Mouse (Mus musculus) lung, adult 18-20 months (tissue): ENCODE results near the gene Pla2g2e.
"Not testable (repeated sequence)": the region's sequence is repeated elsewhere in the genome, so short reads cannot be mapped to it uniquely, and the experiment has no call there.

Source experiments
- DNase-seq, 2 experiments: peaks; one replicate each; pipeline ENCODE4 v3.0.0; 2022; ENCODE audit warnings: mixed read lengths in 2 of 2

Gene Pla2g2e

DNA sequence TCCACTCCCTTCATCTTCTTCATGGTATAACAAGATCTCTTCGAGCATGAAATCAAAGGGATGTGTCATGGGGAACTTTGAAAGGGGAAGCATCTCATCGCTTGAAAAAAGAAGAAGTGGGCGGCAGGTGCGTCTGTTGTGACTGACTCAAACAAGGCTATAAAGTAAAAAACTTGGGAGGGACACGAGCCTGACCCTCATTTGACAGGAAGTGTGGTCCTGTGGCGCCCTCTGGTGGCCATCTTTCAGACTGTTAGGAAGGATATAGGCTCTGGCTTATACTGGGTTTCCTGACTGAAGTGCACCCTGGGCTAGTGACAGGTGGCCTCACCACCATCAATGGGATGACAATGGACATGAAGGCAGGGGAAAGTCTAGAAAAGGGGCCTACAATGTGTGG, 6.5 kb downstream of the Pla2g2e start:
- peak; percentile 74 to 78 for DNase-seq

- no peak for DNase-seq
Measured at GRCm38 (mm10) chr4:138889165-138889564, 11.4 kb downstream of the Pla2g2e start.

DNA sequence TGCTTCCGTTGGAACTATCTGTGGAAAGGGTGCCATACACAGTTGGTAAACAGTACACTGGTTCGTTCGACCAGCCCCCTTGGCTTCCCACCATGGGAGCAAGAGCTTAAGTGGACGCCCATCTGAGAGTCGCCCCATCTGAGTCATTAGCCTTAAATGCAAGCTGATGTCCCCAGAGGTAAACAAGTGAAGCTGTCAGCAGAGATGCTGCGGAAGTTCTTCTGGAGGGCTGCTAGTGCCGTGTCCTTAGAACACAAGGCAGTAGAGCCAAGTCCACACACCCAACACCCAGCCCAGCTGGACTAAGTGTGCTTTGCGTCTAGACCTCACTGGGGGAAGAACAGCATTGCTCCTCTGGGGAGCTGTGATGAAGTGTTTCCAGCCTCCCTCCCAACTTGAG, 11.9 kb downstream of the Pla2g2e start:
- no peak for DNase-seq

GRCm38 (mm10) chr4:138892655-138893054, 14.9 kb downstream of the Pla2g2e start:
- peak; percentile 68 to 86 for DNase-seq

DNA sequence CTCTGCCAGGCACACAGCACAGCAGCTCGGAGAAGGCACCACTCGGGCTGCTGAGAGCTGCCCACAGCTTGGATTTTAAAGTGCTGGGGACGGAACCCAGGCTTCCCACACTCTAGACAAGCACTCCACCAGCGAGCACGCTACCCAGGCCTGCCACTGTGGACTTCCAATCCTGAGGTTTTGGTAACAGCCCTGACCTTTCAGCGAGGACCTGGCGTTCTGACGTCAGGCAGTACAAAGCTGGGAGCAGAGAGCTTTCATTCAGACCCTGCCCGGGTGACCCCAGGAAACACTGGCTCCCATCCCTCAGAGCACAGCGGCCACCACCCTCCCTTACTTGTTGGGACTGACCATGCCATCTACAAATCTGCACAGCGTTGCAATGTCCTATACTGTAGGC, 16.0 kb downstream of the Pla2g2e start:
- not testable (repeated sequence) for DNase-seq

GRCm38 (mm10) chr4:138899361-138899760, 21.6 kb downstream of the Pla2g2e start:
- no peak for DNase-seq

DNA sequence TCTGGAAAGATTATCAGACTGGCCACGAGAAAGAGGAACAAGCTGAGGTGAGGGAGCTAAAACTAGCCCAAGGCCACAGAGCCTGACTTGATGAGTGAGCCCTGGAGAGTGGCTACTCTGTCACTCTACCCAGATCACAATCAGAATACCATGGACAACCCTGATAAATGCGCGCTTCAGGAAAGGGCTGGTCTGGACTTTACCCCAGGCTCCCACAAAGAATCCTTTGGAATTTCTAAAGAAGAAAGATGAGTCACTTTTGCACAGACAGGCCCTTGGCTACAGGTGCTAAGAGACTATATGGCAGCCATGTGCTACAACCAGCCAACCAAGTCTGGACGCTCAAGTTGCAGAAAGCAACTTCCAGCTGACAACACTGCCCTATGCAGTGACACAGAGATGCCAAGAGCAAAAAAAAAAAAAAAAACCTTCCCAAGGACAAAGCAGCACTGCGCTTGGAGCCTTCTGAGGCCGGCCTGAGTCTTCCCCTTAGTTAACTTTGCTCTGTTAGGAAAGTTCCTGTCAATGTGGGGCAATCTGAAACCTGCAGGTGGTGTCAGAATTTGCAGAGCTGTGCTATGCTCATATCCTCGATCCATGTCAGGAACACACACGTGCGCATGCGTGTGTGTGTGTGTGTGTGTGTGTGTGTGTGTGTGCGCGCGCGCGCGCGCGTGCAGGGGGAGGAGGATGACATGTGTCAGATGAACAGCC, 28.0 kb downstream of the Pla2g2e start:
- no peak for DNase-seq

DNA sequence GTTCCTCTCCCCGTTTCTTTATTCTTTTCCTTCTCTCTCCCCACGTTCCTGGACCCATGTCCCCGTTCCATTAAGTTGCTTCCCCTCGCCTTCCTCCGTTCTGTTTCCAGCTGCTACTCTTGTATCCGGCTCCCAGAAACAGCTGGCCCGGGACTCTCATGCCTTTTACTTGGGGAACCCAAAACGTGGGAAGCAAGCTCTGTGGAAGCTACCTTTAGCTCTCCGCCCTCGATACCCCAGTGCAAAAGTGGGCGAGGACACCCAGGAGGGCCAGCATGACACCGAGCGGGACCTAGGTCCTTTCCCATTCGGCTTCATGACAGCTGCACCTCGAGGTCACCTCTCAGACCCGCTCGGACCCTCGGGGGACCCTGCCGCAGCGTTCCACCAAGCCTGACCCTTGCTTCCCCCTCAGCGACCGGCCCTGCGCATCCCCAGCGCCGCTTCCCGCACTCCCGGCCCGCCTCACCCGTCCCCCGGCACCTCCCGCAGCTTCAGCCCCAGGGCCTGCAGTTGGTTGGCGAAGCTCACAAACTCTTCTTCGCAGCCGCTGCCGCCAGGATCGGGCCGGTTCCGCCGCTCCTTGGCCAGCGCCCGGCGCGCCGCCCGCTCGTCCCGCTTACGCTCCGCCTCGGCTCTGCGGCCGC, 35.5 kb downstream of the Pla2g2e start:
- peak; percentile 22 to 24 for DNase-seq

- peak; percentile 95 to 96 for DNase-seq
Measured at GRCm38 (mm10) chr4:138913797-138914196, 36.1 kb downstream of the Pla2g2e start, which contains the start of gene Otud3. Otud3 (minus strand) TSS chr4:138913945.

DNA sequence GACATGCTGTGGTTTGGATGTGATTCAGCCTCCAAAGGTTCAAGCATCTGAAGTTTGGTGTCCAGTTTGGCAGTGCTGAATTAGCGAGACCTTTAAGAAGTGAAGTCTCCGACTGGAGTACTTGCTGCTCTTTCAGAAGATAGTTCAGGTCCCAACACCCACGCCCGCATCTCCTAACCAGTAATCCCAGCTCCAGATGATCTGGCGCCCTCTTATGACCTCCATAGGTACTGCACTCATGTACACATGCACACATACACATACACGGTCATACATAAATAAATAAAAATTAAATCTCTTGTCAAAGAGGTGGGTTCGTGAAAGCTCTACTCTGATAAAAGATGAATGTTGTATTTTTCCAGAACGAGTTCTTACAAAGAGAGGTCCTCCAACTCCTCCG, 39.5 kb downstream of the Pla2g2e start:
- DNase-seq = no peak

DNA sequence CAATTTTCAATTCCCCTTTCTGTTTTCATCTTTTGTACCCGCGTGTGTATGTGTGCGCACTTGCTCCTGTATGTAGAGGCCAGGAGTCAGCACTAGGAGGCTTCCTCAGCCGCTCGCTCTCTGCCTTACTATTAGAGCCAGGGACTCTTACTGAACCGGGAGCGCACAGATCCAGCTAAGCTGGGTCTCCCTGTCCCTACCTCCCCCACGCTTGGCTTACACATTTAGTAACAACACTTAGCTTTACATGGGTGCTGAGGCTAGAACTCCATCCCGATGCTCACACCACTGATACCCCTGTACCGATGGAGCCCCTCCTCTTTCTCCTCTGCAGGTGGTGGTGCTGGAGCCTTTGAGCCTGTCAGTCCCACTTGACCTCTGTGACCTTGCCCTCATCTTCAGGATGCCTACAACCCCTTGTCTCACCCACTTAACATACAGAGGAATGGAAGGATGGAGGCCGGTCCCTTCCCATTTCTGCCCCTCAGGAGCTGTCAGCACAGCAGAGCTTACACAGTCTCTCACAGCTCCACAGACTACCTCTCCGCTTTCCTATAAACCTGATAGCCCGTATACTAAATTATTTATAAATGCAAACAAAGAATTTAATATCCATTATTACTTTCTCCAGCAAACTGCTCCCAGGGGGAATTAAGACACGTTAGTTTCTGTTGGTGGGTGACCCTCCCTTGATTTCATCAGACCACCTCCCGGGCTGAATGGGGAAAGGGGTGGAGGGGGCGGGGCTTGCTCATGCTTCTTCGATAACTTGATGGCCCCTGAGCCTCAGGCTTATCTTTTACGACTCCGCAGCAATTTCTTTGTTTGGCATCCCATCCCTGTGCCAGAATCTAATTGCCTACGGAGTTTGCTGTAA, 43.8 kb downstream of the Pla2g2e start:
- DNase-seq = no peak

GRCm38 (mm10) chr4:138922131-138922459, 44.4 kb downstream of the Pla2g2e start:
- peak; percentile 95 to 96 for DNase-seq

- no peak for DNase-seq
Measured at GRCm38 (mm10) chr4:138925561-138925960, 47.8 kb downstream of the Pla2g2e start.
